Mouse (Mus musculus): ENCODE measurements around the gene Gm7324.
"Not testable (repeated sequence)": the region's sequence is repeated elsewhere in the genome, so short reads cannot be mapped to it uniquely, and the experiment has no call there.

DNA sequence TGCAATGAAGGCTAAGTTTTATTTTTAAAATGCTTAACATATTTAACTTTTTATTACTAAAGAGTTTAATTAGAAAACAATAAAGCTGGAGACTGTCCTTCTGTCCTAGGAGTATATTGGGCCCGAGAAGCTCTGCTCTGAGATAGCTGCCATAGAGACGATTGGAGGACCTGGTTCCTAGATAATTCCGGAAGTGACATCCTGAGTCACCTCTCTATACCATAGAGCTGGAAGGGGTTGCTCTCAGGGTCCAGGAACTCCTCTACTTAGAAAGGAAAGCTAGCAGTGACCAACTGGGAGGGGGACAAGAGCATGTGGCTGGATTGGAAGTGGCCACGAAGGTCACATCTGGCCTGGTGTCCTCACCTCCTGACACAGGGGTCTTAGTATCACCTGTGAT, at the start of gene Gm7324:
- TF ChIP-seq MAFK (IDR thresholded peaks at IDR 0.05; ENCODE audit: insufficient read depth, low read depth, low read length); HCFC1 (IDR thresholded peaks at IDR 0.05; ENCODE audit: borderline replicate concordance, insufficient read depth, low read length); CHD2 (IDR thresholded peaks at IDR 0.05; ENCODE audit: low read depth, low read length): not testable (repeated sequence)
